ENCODE assay signal across 15 mouse cellular contexts in the genomic region with DNA sequence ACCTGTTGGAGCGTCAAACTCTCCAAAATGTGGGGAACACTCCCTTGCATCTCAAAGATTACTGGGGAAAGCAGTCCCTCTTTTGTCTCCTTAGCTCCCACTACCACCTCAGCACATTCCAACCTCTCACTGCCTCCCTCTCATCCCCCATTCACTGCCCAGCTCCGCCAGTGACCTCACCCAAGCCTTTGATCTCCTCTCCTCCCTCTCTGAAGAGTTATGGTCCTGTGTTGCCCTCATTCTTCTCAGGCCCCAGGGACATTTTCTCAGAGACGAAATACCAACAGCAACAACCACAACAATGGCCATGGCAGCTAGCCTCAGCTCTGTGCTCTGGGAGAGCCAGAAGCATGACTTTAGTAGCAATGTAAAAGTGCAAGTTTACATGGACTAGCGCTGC. TPM values are rescaled to one million over a fixed set of nuclear protein-coding genes. Genes with fewer than 3 reads are reported as not detected.
DNase-seq lines count a peak whose midpoint lies in the region; ATAC-seq and TF ChIP-seq lines count a peak whose summit lies in the region.
"Had no signal": no experiment of that assay in that cellular context is flagged by ENCODE, and none has a peak within 500 bp of the region (broad histone marks: within the 10 kb centered on the region; RNA-seq: fewer than 3 reads in every experiment).

No protein-coding gene starts in this region.

- no peak for TF ChIP-seq EP300 in lung, postnatal 0 days (IDR thresholded peaks at IDR 0.05)

- no peaks in the 10 kb centered on the region for H3K9me3 ChIP-seq in heart, embryonic 14.5 days (ENCODE audit: control insufficient read depth, low read length)
- H3K9me3 ChIP-seq in lung, postnatal 0 days (ENCODE audit: low read length): no peaks in the 10 kb centered on the region
- H3K9me3 ChIP-seq: embryonic facial prominence, embryonic 13.5 days; forebrain, embryonic 15.5 days had no signal

- TF ChIP-seq CTCF in lung, postnatal 0 days (IDR thresholded peaks at IDR 0.05): no peak

- no peak overlapping the region for H3K4me3 ChIP-seq in heart, embryonic 14.5 days (ENCODE audit: control insufficient read depth in 1 of 2, insufficient read depth in 1 of 2, low read depth in 1 of 2, low read length in 2 of 2)
- H3K4me3 ChIP-seq in lung, postnatal 0 days (ENCODE audit: low read depth, low read length): no peak overlapping the region
- H3K4me3 ChIP-seq: embryonic facial prominence, embryonic 13.5 days; forebrain, embryonic 15.5 days had no signal

- H3K4me1 ChIP-seq in heart, embryonic 14.5 days (ENCODE audit: control insufficient read depth in 2 of 2, insufficient read depth in 2 of 2, low read length in 2 of 2): peaks cover 15 to 20% of the 10 kb centered on the region in 2 experiments
- H3K4me1 ChIP-seq in lung, postnatal 0 days (ENCODE audit: insufficient read depth, low read depth, low read length): no peaks in the 10 kb centered on the region; the same call in 1 of the 2 replicates

- no peak for DNase-seq in heart, postnatal 4 days
- DNase-seq in lung, postnatal 0 days (ENCODE audit: low spot score): peak; percentile 56
- no peak for DNase-seq in lung, adult 18-20 months
- DNase-seq in adrenal gland, postnatal 36 days: peak; percentile 48 to 51
- peak; percentile 72 for DNase-seq in mesoderm, embryonic 11.5 days (ENCODE audit: low read depth, low spot score)
- DNase-seq in frontal cortex, postnatal 25 days (ENCODE audit: low spot score in 2 of 2): no peak
- DNase-seq: gastrocnemius, postnatal 36 days; liver; spleen, adult 18-20 months; thymus, adult 18-20 months had no signal

- no peak overlapping the region for H3K4me2 ChIP-seq in heart, embryonic 14.5 days (ENCODE audit: low read length)
- H3K4me2 ChIP-seq in lung, postnatal 0 days (replicated peaks; ENCODE audit: low read depth, low read length): no peak overlapping the region
- H3K4me2 ChIP-seq: embryonic facial prominence, embryonic 13.5 days; forebrain, embryonic 15.5 days had no signal

- peak overlapping the region; percentile 59 to 65 for H3K27ac ChIP-seq in heart, embryonic 14.5 days (replicated peaks in 1 of 2; ENCODE audit: control insufficient read depth in 1 of 2, insufficient read depth in 1 of 2, low read depth in 2 of 2, low read length in 2 of 2)
- 0 out of 2 replicates have a peak overlapping the region, but pooled peaks have one; percentile 1 for H3K27ac ChIP-seq in lung, postnatal 0 days (ENCODE audit: low read length)
- H3K27ac ChIP-seq: embryonic facial prominence, embryonic 13.5 days; forebrain, embryonic 15.5 days had no signal

- WGBS in heart, embryonic 14.5 days: 28% methylated on average over 4 of the region's 4 CpGs
- WGBS in lung, postnatal 0 days: 31% methylated on average over 4 of the region's 4 CpGs

- ATAC-seq in heart, embryonic 14.5 days (ENCODE audit: insufficient number of reproducible peaks, insufficient read depth, low FRiP score, low read depth): no peak
- peak; percentile 63 for ATAC-seq in lung, postnatal 0 days

- no peaks in the 10 kb centered on the region for H3K27me3 ChIP-seq in heart, embryonic 14.5 days (ENCODE audit: control insufficient read depth, insufficient read depth, low read length)
- no peaks in the 10 kb centered on the region for H3K27me3 ChIP-seq in lung, postnatal 0 days (replicated peaks; ENCODE audit: insufficient read depth, low read length)
- H3K27me3 ChIP-seq: CH12.LX; embryonic facial prominence, embryonic 13.5 days; forebrain, embryonic 15.5 days had no signal

- H3K36me3 ChIP-seq in heart, embryonic 14.5 days (ENCODE audit: control insufficient read depth, insufficient read depth, low read length): no peaks in the 10 kb centered on the region
- no peaks in the 10 kb centered on the region for H3K36me3 ChIP-seq in lung, postnatal 0 days (ENCODE audit: insufficient read depth, low read length)
- H3K36me3 ChIP-seq: embryonic facial prominence, embryonic 13.5 days; forebrain, embryonic 15.5 days had no signal

- no peak overlapping the region for H3K9ac ChIP-seq in heart, embryonic 14.5 days (ENCODE audit: low read length)
- H3K9ac ChIP-seq in lung, postnatal 0 days (replicated peaks; ENCODE audit: low read depth): no peak overlapping the region
- H3K9ac ChIP-seq: embryonic facial prominence, embryonic 13.5 days; forebrain, embryonic 15.5 days had no signal

RNA-seq across cellular contexts. Expression of a gene that starts 8.7 kb away (rescaled TPM):
- polyA plus RNA-seq in heart, embryonic 14.5 days (2014; fragmentation: Nextera tagmentation; extraction: Ambion mirVana): 3.1 and 6.2 TPM in 2 replicates
- total RNA-seq in heart, postnatal 4 days (2021): 1 to 10 TPM; 2.1 to 3.0 TPM
- 9.6 and 12.0 TPM in 2 replicates for polyA plus RNA-seq in lung, postnatal 0 days (2015; fragmentation: Nextera tagmentation; extraction: Ambion mirVana)
- 1 to 10 TPM; 2.8 to 8.8 TPM for total RNA-seq in adrenal gland, postnatal 36 days (2021)

RNA-seq across cellular contexts. Expression of a gene that starts 24.9 kb away (rescaled TPM):
- polyA plus RNA-seq in heart, embryonic 14.5 days (2014; fragmentation: Nextera tagmentation; extraction: Ambion mirVana): 215 and 228 TPM in 2 replicates
- total RNA-seq in heart, postnatal 4 days (2021): 100 to 1,000 TPM in 1 of 2 experiments, 10 to 100 TPM in 1; 98.7 to 103 TPM
- 376 and 377 TPM in 2 replicates for polyA plus RNA-seq in lung, postnatal 0 days (2015; fragmentation: Nextera tagmentation; extraction: Ambion mirVana)
- total RNA-seq in adrenal gland, postnatal 36 days (2021): 100 to 1,000 TPM; 102 to 125 TPM

RNA-seq across cellular contexts. Expression of a gene that starts 25.1 kb away (rescaled TPM):
- polyA plus RNA-seq in heart, embryonic 14.5 days (2014; fragmentation: Nextera tagmentation; extraction: Ambion mirVana): 66.8 and 72.0 TPM in 2 replicates
- total RNA-seq in heart, postnatal 4 days (2021): 10 to 100 TPM; 70.8 to 73.7 TPM
- 33.2 and 44.4 TPM in 2 replicates for polyA plus RNA-seq in lung, postnatal 0 days (2015; fragmentation: Nextera tagmentation; extraction: Ambion mirVana)
- 10 to 100 TPM; 27.6 to 37.2 TPM for total RNA-seq in adrenal gland, postnatal 36 days (2021)

RNA-seq across cellular contexts. Expression of a gene that starts 40.9 kb away (rescaled TPM):
- not detected in 2 replicates for polyA plus RNA-seq in heart, embryonic 14.5 days (2014; fragmentation: Nextera tagmentation; extraction: Ambion mirVana)
- not detected for total RNA-seq in heart, postnatal 4 days (2021)
- 0.50 and 0.74 TPM in 2 replicates for polyA plus RNA-seq in lung, postnatal 0 days (2015; fragmentation: Nextera tagmentation; extraction: Ambion mirVana)
- not detected for total RNA-seq in adrenal gland, postnatal 36 days (2021)
- total RNA-seq: CH12.LX; gastrocnemius, postnatal 36 days; layer of hippocampus, postnatal 14 days had no signal
- polyA plus RNA-seq: embryonic facial prominence, embryonic 13.5 days; forebrain, embryonic 15.5 days had no signal

Comparison
In these comparisons a context has a peak if more than half of its experiments do, and no peak if none do; other contexts are left out.
1. DNase-seq: peak in lung, postnatal 0 days (single experiment), adrenal gland, postnatal 36 days (2 of 2) and mesoderm, embryonic 11.5 days (single experiment); none in heart, postnatal 4 days (single experiment), lung, adult 18-20 months (0 of 2) and frontal cortex, postnatal 25 days (0 of 2).